Comparison of ENCODE assay signal across 25 mouse cellular contexts in the genomic region with DNA sequence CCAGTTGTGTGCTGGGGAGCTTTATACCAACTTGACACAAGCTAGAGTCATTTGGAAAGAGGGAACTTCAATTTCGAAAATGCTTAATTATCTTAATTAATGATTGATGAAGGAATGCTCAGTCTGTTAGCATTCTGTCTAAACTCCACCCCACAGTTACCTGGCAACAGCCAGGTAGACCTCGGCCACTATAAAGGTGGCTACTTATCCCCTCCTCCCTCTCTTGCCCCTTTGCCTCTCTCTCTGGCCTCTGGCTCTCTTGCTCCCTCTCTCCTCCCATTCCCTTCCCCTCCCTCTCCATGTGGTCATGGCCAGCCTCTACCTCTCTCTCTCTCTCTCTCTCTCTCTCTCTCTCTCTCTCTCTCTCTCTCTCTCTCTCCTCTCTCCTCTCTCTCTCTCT. TPM values are rescaled to one million over a fixed set of nuclear protein-coding genes. Genes with fewer than 3 reads are reported as not detected.
"Had no signal": no experiment of that assay in that cellular context is flagged by ENCODE, and none has a peak within 500 bp of the region (broad histone marks: within the 10 kb centered on the region; RNA-seq: fewer than 3 reads in every experiment).

No protein-coding gene starts in this region.

- H3K9me3 ChIP-seq: limb, embryonic 12.5 days; limb, embryonic 15.5 days; midbrain, embryonic 12.5 days; midbrain, embryonic 15.5 days; neural tube, embryonic 13.5 days had no signal

- H3K27me3 ChIP-seq: limb, embryonic 12.5 days; limb, embryonic 15.5 days; midbrain, embryonic 12.5 days; midbrain, embryonic 15.5 days; neural tube, embryonic 13.5 days had no signal

- H3K36me3 ChIP-seq: limb, embryonic 12.5 days; limb, embryonic 15.5 days; midbrain, embryonic 12.5 days; midbrain, embryonic 15.5 days; neural tube, embryonic 13.5 days had no signal

- ATAC-seq: intestine, postnatal 0 days; liver, postnatal 0 days; lung, postnatal 0 days; midbrain, embryonic 15.5 days had no signal

- DNase-seq: layer of hippocampus, postnatal 36 days; left cerebral cortex, postnatal 4 days; liver, postnatal 0 days; lung, embryonic 14.5 days; thymus, adult 2 months; thymus, postnatal 14 days; thymus, postnatal 4 days had no signal

- H3K4me1 ChIP-seq: midbrain, embryonic 12.5 days; midbrain, embryonic 15.5 days; neural tube, embryonic 13.5 days had no signal

- H3K4me2 ChIP-seq: limb, embryonic 12.5 days; limb, embryonic 15.5 days; liver, embryonic 11.5 days; lung, embryonic 14.5 days; midbrain, embryonic 12.5 days; midbrain, embryonic 15.5 days; neural tube, embryonic 13.5 days had no signal

- H3K27ac ChIP-seq: left cerebral cortex, adult 2 months; limb, embryonic 12.5 days; limb, embryonic 15.5 days; liver, embryonic 14.5 days; macrophage; midbrain, embryonic 12.5 days; midbrain, embryonic 15.5 days; neural tube, embryonic 13.5 days had no signal

- H3K4me3 ChIP-seq: left cerebral cortex, adult 2 months; limb, embryonic 12.5 days; limb, embryonic 15.5 days; midbrain, embryonic 12.5 days; midbrain, embryonic 15.5 days; myocyte; neural tube, embryonic 13.5 days had no signal

- H3K9ac ChIP-seq: limb, embryonic 12.5 days; limb, embryonic 15.5 days; liver, embryonic 14.5 days; liver, postnatal 0 days; lung, embryonic 14.5 days; midbrain, embryonic 12.5 days; midbrain, embryonic 15.5 days; neural tube, embryonic 13.5 days had no signal

RNA-seq across cellular contexts. Expression of gene Perp, which starts 10.4 kb away (rescaled TPM):
- polyA plus RNA-seq: macrophage had no signal

RNA-seq across cellular contexts. Expression of gene Gm4922, which starts 47.8 kb away (rescaled TPM):
- total RNA-seq: layer of hippocampus, adult 8-10 months; layer of hippocampus, postnatal 10 days; layer of hippocampus, postnatal 36 days; left cerebral cortex, adult 2 months; left cerebral cortex, postnatal 14 days; left cerebral cortex, postnatal 4 days; megakaryocyte, adult 5-6 weeks had no signal
- polyA plus RNA-seq: limb, embryonic 15.5 days; liver, embryonic 11.5 days; liver, embryonic 14.5 days; liver, postnatal 0 days; lung, embryonic 14.5 days; macrophage; myocyte; small intestine, adult 2 months; spleen, adult 2 months; thymus, adult 2 months had no signal
